Mouse (Mus musculus) thymus, adult 2 months (tissue): ENCODE results near the gene P2ry13.

Source experiments
- CTCF ChIP-seq: fragments of 200-500 bp; IDR thresholded peaks from 2 replicates; pipeline ENCODE4 v1.5.1; 2012; ENCODE audit warnings: mild to moderate bottlenecking, control low read depth, low read length, moderate library complexity, borderline replicate concordance; ENCODE audit not compliant: control insufficient read depth, poor library complexity, insufficient read depth; ENCODE audit errors: extremely low read depth
- POLR2A ChIP-seq: fragments of 200-500 bp; IDR thresholded peaks from 2 replicates; pipeline ENCODE4 v1.6.1; 2012; ENCODE audit warnings: mild to moderate bottlenecking, low read length, control low read depth, moderate library complexity; ENCODE audit not compliant: control insufficient read depth, poor library complexity, insufficient read depth; ENCODE audit errors: extremely low read depth

DNA sequence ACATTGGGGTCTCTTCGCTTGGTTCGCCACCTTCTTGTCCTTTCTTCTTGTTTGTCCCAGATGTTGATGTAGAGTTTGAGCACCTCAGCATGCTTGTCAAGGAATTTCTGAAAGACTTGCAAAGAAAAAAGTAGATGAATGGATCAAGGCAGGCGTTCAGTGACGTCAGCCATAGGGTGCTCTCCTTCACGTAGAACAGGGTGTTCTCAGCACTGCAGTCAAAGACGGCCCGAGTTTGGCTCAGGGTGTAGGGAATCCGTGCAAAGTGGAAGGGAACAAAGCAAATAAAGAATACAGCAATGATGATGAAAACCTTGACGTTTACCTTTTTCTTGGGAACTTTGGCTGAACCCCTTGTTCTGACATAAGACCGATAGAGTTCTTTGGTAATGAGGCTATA is 6.5 kb upstream of the P2ry13 start:
- TF ChIP-seq CTCF: no peak
- TF ChIP-seq POLR2A: no peak
